Mouse (Mus musculus): ENCODE data around the gene Ogdh.

- TF ChIP-seq CTCF (IDR thresholded peaks at IDR 0.05; ENCODE audit: extremely low read depth, insufficient read depth, low read length) (no peak), POLR2A (IDR thresholded peaks at IDR 0.05; ENCODE audit: extremely low read depth, insufficient read depth, low read length) (no peak)
Observed at GRCm38 (mm10) chr11:6290883-6291282, 550 bp upstream of the Ogdh start.
